Mouse (Mus musculus): Measurements from ENCODE around the gene Prpf40b.

The Prpf40b gene

DNA sequence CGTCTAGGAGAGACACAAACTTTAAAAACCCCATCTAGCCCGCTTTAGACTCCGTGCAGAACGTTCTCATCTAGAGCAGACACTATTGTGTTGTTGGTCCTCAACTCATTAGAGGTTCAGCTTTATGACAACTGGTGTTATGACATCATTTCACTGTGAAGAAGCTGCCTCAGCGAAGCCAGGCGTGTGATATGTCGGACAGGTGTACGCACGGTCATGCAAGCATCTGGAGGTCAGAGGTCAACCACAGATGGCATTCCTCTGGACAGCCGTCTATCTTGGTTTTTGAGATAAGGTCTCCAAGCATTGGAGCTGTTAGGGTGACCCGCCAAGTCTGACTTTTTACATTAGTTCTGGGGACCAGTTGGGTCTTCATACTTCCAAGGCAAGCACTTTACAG is 4.3 kb upstream of the Prpf40b start:
- in situ Hi-C loops (cut with MboI, MseI): no loop called here

DNA sequence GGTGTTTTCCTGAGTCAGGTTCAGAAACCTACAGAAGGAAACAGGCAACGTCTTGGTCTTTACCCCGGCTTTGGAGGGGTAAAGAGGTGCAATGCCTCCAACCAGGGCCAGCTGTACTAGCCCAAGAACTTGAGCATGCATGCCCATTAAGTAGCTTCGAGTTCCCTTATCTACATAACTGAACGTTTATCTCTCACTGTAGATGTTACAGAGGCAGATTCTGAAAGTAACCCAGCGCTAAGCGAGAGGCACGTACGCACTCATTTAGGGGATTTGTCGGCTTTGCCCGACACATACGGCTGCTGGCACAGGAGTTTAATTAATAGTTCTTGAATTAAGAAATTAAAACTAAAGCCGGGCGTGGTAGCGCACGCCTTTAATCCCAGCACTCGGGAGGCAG is 600 bp upstream of the Prpf40b start:
- in situ Hi-C loops (cut with MboI, MseI): no loop called here

DNA sequence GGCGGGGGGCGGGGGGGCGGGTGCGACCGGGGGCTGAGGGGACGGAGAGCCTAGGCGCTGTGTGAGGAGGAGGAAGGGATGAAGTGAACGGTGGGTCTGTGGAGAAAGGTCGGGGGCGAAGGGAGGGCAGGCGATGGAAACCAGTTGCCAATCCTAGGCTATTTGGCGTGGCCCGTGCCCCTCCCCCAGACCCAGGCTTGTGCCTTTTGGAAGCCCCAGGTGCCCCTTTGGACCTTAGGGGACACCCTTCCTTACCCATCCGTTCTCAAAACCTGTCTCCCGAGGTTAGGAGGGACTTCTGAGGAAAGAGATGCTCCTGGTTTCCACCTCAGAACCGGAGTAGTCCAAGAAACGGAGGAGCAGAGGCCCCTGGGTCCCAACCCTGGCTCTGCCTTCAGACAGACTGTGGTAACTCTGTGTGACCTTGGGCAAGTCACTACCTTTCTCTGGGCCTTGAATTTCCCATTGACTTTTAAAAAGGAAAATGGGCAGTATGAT is 646 bp downstream of the Prpf40b start, which contains the start of gene Fam186b:
Fam186b (minus strand) TSS at position 405 of the 498 bp plus-strand sequence.
- in situ Hi-C loops (cut with MboI, MseI): no loop called here

GRCm38 (mm10) chr15:99296213-99296612 is 1.3 kb downstream of the Prpf40b start:
- in situ Hi-C loops (cut with MboI, MseI): no loop called here

DNA sequence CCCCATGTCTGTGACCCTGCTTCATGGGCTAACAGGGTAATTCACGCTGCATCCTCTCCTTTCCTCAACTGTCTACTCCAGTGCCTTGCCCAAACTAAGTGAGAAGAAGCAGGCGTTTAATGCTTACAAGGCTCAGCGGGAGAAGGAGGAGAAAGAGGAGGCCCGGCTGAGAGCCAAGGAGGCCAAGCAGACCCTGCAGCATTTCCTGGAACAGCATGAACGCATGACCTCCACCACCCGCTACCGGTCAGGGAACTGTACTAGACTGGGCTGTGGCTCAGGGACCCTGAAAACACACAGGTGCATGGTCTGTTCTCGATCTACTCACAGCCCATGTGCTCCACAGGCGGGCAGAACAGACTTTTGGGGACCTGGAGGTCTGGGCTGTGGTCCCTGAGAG is 12.6 kb downstream of the Prpf40b start:
- in situ Hi-C loops (cut with MboI, MseI): no loop called here

DNA sequence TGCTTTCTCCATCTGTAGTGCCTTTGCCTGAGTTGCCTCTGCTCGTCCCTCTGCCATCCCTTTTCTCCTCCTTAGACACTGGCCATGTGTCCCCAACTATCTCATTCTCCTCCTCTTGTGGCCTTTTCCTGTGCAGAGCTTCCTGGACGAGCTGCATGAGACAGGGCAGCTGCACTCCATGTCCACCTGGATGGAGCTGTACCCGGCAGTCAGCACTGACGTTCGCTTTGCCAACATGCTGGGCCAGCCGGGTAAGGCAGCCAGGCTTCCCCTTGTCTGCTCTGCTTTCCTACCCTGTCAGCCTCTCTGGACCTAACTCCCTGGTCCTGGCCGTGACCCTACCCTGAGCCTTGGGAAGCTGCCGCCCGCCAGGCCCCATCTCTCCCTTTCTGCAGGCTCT is 14.7 kb downstream of the Prpf40b start:
- in situ Hi-C loops (cut with MboI, MseI): no loop called here

DNA sequence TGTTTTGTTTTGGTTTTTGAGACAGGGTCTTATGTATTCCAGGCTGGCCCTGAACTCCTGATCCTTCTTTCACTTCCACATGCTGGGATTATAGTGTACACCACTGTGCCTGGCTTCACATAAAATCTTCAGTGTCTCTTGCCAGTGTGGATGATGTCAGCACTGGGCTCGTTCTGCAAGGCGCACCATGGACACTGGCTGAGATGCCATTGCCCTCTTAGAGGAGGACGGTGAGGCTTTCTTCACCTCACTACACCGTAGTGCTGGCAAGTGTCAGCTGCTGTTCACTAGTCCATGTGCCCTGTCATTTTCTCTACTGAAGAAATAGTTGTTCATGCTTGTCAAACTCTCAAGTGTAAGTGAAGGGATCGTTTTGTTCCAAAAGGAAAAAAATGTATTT is 15.7 kb downstream of the Prpf40b start:
- in situ Hi-C loops (cut with MboI, MseI): no loop called here

GRCm38 (mm10) chr15:99314891-99315290 is 20.0 kb downstream of the Prpf40b start:
- in situ Hi-C loops (cut with MboI, MseI): no loop called here

GRCm38 (mm10) chr15:99316314-99317266 is 21.7 kb downstream of the Prpf40b start:
- in situ Hi-C loops (cut with MboI, MseI): no loop called here

- in situ Hi-C loops (cut with MboI, MseI): no loop called here
Measured at GRCm38 (mm10) chr15:99317267-99317651, 22.4 kb downstream of the Prpf40b start.

GRCm38 (mm10) chr15:99318071-99318470 is 23.2 kb downstream of the Prpf40b start:
- in situ Hi-C loops (cut with MboI, MseI): no loop called here

- in situ Hi-C loops (cut with MboI, MseI): no loop called here
Measured at GRCm38 (mm10) chr15:99318861-99319410, 24.0 kb downstream of the Prpf40b start.

- in situ Hi-C loops (cut with MboI, MseI): no loop called here
Measured at GRCm38 (mm10) chr15:99319411-99319871, 24.6 kb downstream of the Prpf40b start.

DNA sequence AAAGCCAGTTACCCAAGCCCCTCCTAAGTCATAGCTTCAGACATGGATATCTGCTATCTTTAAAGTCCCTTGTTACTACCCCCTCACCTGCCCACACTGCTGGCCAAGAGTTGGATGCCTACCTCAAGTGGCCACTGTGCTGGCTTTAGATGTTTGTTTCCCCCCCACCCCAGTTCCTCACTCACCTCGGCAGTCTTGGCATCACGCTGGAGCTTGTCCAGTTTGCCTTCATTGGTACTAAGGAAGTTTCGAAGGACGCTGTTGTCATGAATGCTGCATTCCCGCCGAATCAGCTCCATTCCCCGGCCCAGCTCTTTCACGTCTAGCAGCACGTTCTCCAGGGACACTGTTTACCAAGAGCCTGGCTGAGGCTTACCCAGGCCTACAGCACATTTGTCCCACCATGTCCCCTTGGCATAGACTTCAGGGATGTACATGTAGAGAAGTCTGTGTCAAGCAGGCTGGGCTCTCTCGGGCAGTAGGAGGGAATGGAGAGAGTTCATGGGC is 25.3 kb downstream of the Prpf40b start:
- in situ Hi-C loops (cut with MboI, MseI): loop anchor here in 1 of 2 experiments (5.0 kb wide), 1 partner anchor 57 kb away; no protein-coding TSS in a partner anchor

DNA sequence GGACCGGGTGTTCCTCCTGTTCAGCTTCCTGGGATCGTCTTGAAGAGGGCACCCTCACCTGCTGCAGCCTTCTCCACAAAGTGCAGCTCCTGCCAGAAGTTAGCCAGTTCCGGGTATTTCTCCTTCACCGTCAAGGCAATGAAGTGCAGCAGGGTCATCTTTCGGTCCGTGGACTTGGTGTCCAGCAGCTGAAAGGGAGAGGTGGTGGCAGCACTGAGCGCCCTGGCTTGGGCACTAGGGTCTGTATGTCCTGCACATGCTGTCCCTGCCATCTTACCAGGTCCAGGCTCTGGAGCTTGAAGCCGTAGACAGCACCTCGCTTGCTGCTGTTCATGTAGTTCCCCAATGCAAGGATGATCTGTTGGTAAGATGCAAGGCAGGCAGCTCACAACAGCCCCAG is 26.1 kb downstream of the Prpf40b start:
- in situ Hi-C loops (cut with MboI, MseI): loop anchor here in 1 of 2 experiments (5.0 kb wide), 1 partner anchor 56 kb away; no protein-coding TSS in a partner anchor

GRCm38 (mm10) chr15:99324151-99324550 is 29.3 kb downstream of the Prpf40b start:
- in situ Hi-C loops (cut with MboI, MseI): loop anchor here in 1 of 2 experiments (5.0 kb wide), 1 partner anchor 53 kb away; no protein-coding TSS in a partner anchor

DNA sequence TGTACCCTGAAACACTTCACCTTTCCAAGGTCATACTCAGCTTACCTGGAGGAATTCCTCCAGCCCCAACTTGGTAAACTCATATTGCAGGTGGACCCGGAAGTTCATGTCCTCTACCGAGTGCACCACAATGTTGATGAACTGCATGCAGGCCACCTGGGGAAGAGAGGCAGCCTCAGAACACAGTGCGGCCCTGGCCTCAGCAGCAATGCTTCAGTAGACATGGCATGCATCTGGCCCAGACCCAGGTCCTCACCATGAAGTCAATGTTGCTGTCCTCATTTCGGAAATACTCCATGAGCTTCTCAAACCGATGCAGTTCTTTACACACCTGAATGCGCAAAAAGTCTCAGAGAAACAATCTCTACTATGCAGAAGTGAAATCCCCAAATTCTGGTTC is 30.7 kb downstream of the Prpf40b start:
- in situ Hi-C loops (cut with MboI, MseI): loop anchor here in 1 of 2 experiments (5.0 kb wide), 1 partner anchor 52 kb away; no protein-coding TSS in a partner anchor

GRCm38 (mm10) chr15:99326407-99326806 is 31.5 kb downstream of the Prpf40b start:
- in situ Hi-C loops (cut with MboI, MseI): loop anchor here in 1 of 2 experiments (5.0 kb wide), 1 partner anchor 51 kb away; no protein-coding TSS in a partner anchor

DNA sequence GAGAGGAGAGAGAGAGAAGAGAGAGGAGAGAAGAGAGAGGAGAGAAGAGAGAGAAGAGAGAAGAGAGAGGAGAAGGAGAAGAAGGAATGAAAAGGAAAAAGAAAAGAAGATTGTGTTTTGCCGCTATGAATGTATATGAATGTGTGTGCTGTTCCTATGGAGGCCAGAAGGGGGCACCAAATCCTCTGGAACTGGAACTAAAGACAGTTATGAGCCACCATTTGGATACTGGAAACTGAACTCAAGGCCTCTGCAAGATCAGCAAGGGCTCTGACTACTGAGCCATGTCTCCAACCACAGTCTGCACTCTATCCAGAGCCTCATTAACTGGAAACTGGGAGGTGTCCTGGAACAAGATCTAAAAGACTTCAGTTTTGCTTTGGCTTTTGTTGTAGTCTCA is 32.1 kb downstream of the Prpf40b start:
- in situ Hi-C loops (cut with MboI, MseI): loop anchor here in 1 of 2 experiments (5.0 kb wide), 1 partner anchor 50 kb away; no protein-coding TSS in a partner anchor

DNA sequence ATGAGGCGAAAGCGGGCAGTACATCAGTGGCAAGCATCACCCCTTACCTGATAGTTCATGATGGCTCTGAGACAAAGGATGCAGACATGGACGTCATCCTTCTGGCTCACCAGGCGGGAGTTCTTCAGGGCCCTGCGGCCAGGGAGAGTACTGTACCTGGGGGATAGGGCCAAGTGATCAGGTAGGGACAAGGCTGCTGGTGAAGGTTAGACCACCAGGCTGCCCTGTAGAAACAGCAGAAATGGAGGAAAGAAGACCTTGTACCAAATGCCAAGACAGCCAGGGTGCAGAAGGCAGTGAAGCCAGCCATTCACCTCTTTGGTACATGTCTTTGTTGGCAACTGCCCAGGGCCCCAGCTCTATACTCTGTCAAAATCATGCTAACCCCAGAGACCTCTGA is 33.1 kb downstream of the Prpf40b start:
- in situ Hi-C loops (cut with MboI, MseI): loop anchor here in 1 of 2 experiments (5.0 kb wide), 1 partner anchor 49 kb away; no protein-coding TSS in a partner anchor

GRCm38 (mm10) chr15:99330324-99330723 is 35.4 kb downstream of the Prpf40b start:
- in situ Hi-C loops (cut with MboI, MseI): no loop called here

DNA sequence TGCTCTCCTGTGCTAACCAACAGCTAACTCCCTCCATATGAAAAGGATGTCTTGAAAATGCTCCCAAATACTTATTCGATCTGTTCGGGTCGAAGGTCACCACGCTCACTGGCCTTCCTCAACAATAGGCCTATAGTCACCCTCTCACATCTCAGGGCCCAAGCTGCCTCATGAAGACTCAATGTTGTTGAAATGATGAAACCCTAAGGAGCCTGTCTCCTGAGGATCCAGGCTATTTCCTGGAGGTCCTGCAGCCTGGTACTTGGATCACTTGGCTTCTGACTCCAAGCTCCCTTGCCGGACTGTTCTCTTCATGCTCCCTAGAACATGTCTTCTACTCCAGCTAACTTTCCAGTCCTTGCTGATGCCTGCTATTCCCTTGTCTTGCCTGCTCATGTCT is 36.5 kb downstream of the Prpf40b start:
- in situ Hi-C loops (cut with MboI, MseI): no loop called here

Measured in T-helper 17 cell (primary cell).